Mouse (Mus musculus) cerebellum, adult 18-20 months (tissue): Measurements from ENCODE around the gene Eif3g.

Experiments
- DNase-seq, 2 experiments: peaks; one replicate each; pipeline ENCODE4 v3.0.0; 2021

The Eif3g gene

GRCm38 (mm10) chr9:20850179-20850578 lies 48.2 kb downstream of the Eif3g start:
- DNase-seq, result no peak
